Mouse (Mus musculus) heart, adult 18-20 months (tissue): ENCODE data around the gene Rhox4a. TPM values are rescaled to one million over a fixed set of nuclear protein-coding genes. Genes with fewer than 3 reads are reported as not detected.
"Not testable (repeated sequence)": the region's sequence is repeated elsewhere in the genome, so short reads cannot be mapped to it uniquely, and the experiment has no call there.

Experiments
- DNase-seq, 2 experiments: peaks; one replicate each; pipeline ENCODE4 v3.0.0; 2021 to 2022; ENCODE audit warnings: mixed read lengths in 1 of 2
- long read RNA-seq, 2 experiments: library from polyadenylated mRNA; stranded (forward); transcript quantifications; one replicate each; pipeline ENCODE4 v2.0.0; 2021
- total RNA-seq, 2 experiments: library from RNA; stranded (reverse); gene quantifications; 2 replicates each; pipeline ENCODE4 v1.2.3; 2021

Gene Rhox4a
- total RNA-seq: not detected
- long read RNA-seq, experiment 1: 0 reads
- long read RNA-seq, experiment 2: 0 reads

DNA sequence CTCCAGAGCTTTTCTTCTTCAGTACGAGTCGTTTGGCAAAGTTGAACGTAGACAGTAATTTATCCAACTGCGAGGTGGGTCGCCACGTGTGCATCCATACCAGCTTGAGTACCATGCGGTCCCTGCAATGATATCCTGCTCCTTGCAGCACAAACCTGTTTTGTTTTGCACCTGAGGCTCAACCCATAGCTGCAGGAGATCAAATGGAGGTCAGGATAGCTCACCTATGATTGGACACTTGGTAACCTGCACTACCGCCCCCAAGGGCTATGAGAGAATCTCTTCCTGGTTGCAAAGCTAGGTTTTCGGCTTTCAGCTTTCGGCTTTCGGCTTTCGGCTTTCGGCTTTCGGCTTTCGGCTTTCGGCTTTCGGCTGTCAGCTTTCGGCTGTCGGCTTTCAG lies at the start of gene Rhox4a:
Gene Rhox4a, plus strand, starts transcription at position 301 of the 400 bp plus-strand sequence.
- DNase-seq: not testable (repeated sequence)

DNA sequence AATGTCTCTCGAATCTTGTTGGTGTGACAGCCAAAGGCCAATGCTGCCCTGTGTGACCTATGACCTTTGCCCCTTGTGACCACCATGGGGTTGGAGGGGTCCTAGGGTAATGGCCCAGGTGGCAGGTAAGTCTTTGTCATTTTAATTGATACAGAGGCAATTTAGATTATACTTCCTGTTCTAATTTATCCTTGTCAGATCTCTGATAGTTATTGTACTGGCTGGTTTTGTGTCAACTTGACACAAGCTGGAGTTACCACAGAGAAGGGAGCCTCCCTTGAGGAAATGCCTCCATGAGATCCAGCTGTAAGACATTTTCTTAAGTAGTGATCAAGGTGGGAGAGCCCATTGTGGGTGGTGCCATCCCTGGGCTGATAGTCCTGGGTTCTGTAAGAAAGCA lies 43.0 kb upstream of the Rhox4a start, which contains the start of gene Rhox1:
Gene Rhox1, minus strand, starts transcription at position 101 of the 400 bp plus-strand sequence.
- DNase-seq: not testable (repeated sequence)

DNA sequence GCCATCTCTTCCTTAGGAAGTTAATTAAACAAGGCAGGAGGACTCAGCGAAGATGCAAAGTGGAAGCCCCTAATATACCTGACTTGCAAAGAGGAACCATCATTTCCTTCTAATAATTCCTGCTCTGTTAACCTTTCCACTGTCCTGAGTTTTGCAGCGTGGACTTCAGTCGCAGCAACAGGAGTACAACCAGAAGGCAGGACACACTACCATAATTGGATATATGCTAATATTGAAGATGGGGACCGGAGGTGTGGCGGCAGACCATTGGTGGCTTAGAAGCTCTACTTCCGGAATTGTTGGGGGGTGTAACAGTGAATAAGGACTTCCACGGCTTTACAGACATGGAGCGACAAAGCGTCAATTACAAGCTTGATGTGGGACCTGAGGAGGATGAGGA lies 20.5 kb upstream of the Rhox4a start, which contains the start of gene Rhox2a:
Gene Rhox2a, plus strand, starts transcription at position 301 of the 400 bp plus-strand sequence.
- not testable (repeated sequence) for DNase-seq

DNA sequence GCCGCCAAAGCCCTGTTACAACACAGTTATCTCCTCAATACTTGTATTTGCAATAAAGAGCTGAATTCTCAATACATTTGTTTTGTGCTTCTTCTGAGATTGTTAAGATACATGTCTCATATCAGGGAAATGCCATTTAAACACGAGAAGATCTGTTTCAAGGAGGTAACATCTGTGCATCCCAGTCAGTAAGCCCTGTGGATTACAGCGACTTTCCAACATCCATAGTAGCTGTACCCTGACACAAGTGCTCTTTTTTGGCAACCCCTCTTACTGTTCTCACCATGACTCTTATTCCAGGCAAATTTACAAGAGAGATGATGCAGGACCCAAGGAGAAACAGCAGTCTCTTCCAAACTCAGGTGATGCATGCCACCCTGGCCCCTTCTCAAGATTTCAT lies 15.5 kb upstream of the Rhox4a start, which contains the start of gene Rhox3a:
Gene Rhox3a, plus strand, starts transcription at position 301 of the 400 bp plus-strand sequence.
- DNase-seq: not testable (repeated sequence)

Other genes starting within 250 kb of the Rhox4a start
- gene Sowahd, start 216.5 kb upstream of the Rhox4a start, total RNA-seq: not detected
- gene Rpl39, start 179.9 kb upstream of the Rhox4a start, total RNA-seq: 100 to 1,000 TPM; 299 to 335 TPM
- 1 to 10 TPM; 6.6 to 9.8 TPM for gene Upf3b, start 155.0 kb upstream of the Rhox4a start, total RNA-seq
- 10 to 100 TPM in 1 of 2 experiments, 1 to 10 TPM in 1; 9.8 to 11.6 TPM for gene Nkap, start 138.5 kb upstream of the Rhox4a start, total RNA-seq
- not detected for gene Akap14, start 96.5 kb upstream of the Rhox4a start, total RNA-seq
- 100 to 1,000 TPM; 829 to 884 TPM for gene Ndufa1, start 74.2 kb upstream of the Rhox4a start, total RNA-seq
- gene Rnf113a1, start 74.1 kb upstream of the Rhox4a start, total RNA-seq: 1 to 10 TPM; 1.4 to 1.6 TPM
- not detected for gene Gm9, start 54.3 kb upstream of the Rhox4a start, total RNA-seq
- not detected for gene Rhox1, start 43.1 kb upstream of the Rhox4a start, total RNA-seq
- not detected for gene Rhox2a, start 20.4 kb upstream of the Rhox4a start, total RNA-seq
- gene Rhox3a, start 15.4 kb upstream of the Rhox4a start, total RNA-seq: not detected
- gene Rhox3a2, start 114.7 kb downstream of the Rhox4a start, total RNA-seq: not detected
- gene Rhox4a2, start 125.5 kb downstream of the Rhox4a start, total RNA-seq: not detected
- not detected for gene Rhox2b, start 146.7 kb downstream of the Rhox4a start, total RNA-seq
- not detected for gene Rhox4b, start 167.2 kb downstream of the Rhox4a start, total RNA-seq
- gene Rhox2c, start 188.3 kb downstream of the Rhox4a start, total RNA-seq: not detected
- not detected for gene Rhox3c, start 193.2 kb downstream of the Rhox4a start, total RNA-seq
- not detected for gene Rhox4c, start 215.0 kb downstream of the Rhox4a start, total RNA-seq
- not detected for gene Rhox2d, start 228.1 kb downstream of the Rhox4a start, total RNA-seq
- gene Rhox4d, start 249.0 kb downstream of the Rhox4a start, total RNA-seq: not detected